Mouse (Mus musculus): ENCODE measurements around the gene Abca15.
"Not testable (repeated sequence)": the region's sequence is repeated elsewhere in the genome, so short reads cannot be mapped to it uniquely, and the experiment has no call there.

Gene Abca15

GRCm38 (mm10) chr7:120328087-120328793 is at the start of gene Abca15:
Abca15 (plus strand) TSS chr7:120328670.
- DNase-seq: peak; percentile 22 to 34

GRCm38 (mm10) chr7:120285286-120285685 is 43.2 kb upstream of the Abca15 start:
- no peak for DNase-seq

DNA sequence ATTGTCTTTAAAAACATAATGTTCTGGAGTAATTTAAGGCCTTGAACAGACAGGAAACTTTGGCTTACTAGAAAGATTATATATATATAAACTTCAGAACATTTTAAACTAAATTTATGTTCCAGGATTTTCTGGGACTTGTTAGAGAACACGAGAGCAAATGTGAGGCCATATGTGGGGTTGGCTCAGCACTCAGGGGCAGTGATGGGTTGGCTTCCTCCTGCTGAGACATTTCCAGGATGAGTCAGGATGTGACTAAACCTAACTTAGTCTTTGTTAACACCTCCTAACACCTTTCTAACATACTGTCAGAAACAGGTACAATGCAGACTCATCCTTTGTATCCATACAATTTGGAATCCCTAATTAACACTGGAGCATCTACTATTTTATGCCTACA is 12.4 kb upstream of the Abca15 start:
- peak; percentile 49 to 56 for DNase-seq

- no peak for DNase-seq
Measured at GRCm38 (mm10) chr7:120322963-120323362, 5.5 kb upstream of the Abca15 start.

- not testable (repeated sequence) for DNase-seq
Measured at GRCm38 (mm10) chr7:120325911-120326310, 2.6 kb upstream of the Abca15 start.

DNA sequence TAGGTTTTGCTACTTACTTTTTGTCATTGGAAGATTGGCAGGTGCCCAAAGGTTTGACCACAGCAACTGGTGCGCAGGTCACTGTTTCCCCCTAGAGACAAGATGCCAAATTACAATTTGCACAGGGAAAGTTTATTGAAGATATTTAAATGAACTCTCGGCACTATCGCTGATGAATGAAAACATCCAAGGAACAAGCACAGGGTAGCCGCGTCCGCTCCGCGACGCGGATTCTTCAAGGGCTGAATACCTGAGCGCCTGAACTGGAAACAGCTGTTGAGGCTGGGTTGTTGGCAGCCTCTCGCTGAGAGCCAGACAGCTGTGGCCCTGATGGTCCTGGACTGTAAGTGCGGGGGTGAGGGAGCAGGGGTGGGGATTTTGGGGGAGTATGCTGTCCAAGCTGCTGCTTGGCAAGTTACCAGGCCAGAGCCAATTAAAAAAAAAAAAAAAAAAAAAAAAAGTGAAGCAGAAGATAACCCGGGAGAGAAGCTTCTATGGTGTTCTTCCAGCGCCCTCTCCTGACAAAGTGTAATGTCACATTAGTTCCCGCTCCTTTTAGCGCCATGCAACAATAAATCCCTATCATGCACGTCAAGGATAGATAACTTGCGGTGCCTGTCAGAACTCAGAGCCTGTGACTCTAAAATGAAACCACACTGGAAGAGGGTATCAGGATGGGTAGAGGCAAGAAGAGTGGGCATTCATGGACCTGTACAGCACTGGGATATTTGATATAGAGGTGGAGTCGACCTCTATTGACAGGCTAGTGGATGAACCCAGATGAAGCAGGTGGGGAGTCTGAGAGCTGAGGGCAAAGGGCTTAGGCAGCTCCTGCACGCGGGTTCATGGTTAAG is 1.0 kb upstream of the Abca15 start:
- peak; percentile 46 to 50 for DNase-seq

GRCm38 (mm10) chr7:120361159-120361558 is 32.7 kb downstream of the Abca15 start:
- DNase-seq: no peak

- no peak for DNase-seq
Measured at GRCm38 (mm10) chr7:120409447-120409846, 81.0 kb downstream of the Abca15 start, which contains the start of gene Abca16. Abca16 (plus strand) TSS chr7:120409647.

- peak; percentile 27 to 57 for DNase-seq
Measured at GRCm38 (mm10) chr7:120412391-120412790, 83.9 kb downstream of the Abca15 start.

GRCm38 (mm10) chr7:120426625-120427024 is 98.2 kb downstream of the Abca15 start:
- DNase-seq: no peak

- DNase-seq: no peak
Measured at GRCm38 (mm10) chr7:120431464-120431863, 103.0 kb downstream of the Abca15 start.

Measured in cerebellum, adult 18-20 months (tissue).